Mouse (Mus musculus) layer of hippocampus, adult 9-10 months (tissue): Measurements from ENCODE around the gene Miga2.

Experiments
- DNase-seq: peaks from one replicate; pipeline ENCODE4 v3.0.0; 2022; ENCODE audit warnings: low spot score

Miga2 gene

GRCm38 (mm10) chr2:30358533-30359531 lies 5.2 kb upstream of the Miga2 start, which contains the start of gene Sh3glb2:
Gene Sh3glb2, minus strand, starts transcription at chr2:30359337.
- no peak for DNase-seq

GRCm38 (mm10) chr2:30360626-30361025 lies 3.4 kb upstream of the Miga2 start:
- DNase-seq, result no peak

- DNase-seq, result no peak
Measured at GRCm38 (mm10) chr2:30362865-30363264, 1.2 kb upstream of the Miga2 start.

- DNase-seq, result no peak
Measured at GRCm38 (mm10) chr2:30365281-30366069, 1.4 kb downstream of the Miga2 start.

- DNase-seq, result no peak
Measured at GRCm38 (mm10) chr2:30366203-30366602, 2.2 kb downstream of the Miga2 start.

GRCm38 (mm10) chr2:30371544-30371943 lies 7.5 kb downstream of the Miga2 start:
- no peak for DNase-seq

GRCm38 (mm10) chr2:30372726-30373125 lies 8.7 kb downstream of the Miga2 start:
- no peak for DNase-seq

- no peak for DNase-seq
Measured at GRCm38 (mm10) chr2:30375893-30376292, 11.9 kb downstream of the Miga2 start.

- no peak for DNase-seq
Measured at GRCm38 (mm10) chr2:30377721-30378120, 13.7 kb downstream of the Miga2 start.

- no peak for DNase-seq
Measured at GRCm38 (mm10) chr2:30379307-30379706, 15.3 kb downstream of the Miga2 start.

- DNase-seq, result no peak
Measured at GRCm38 (mm10) chr2:30380564-30381376, 16.7 kb downstream of the Miga2 start.

GRCm38 (mm10) chr2:30381377-30381725 lies 17.3 kb downstream of the Miga2 start:
- no peak for DNase-seq

- DNase-seq, result no peak
Measured at GRCm38 (mm10) chr2:30384814-30385213, 20.8 kb downstream of the Miga2 start.

GRCm38 (mm10) chr2:30385591-30385990 lies 21.6 kb downstream of the Miga2 start:
- DNase-seq, result no peak

GRCm38 (mm10) chr2:30386913-30387312 lies 22.9 kb downstream of the Miga2 start:
- no peak for DNase-seq

GRCm38 (mm10) chr2:30389000-30389399 lies 25.0 kb downstream of the Miga2 start:
- no peak for DNase-seq

- DNase-seq, result peak; percentile 96
Measured at GRCm38 (mm10) chr2:30392114-30392576, 28.1 kb downstream of the Miga2 start, which contains the start of gene Dolpp1. Gene Dolpp1, plus strand, starts transcription at chr2:30392254.

- no peak for DNase-seq
Measured at GRCm38 (mm10) chr2:30392577-30393369, 28.7 kb downstream of the Miga2 start.

GRCm38 (mm10) chr2:30393370-30393656 lies 29.3 kb downstream of the Miga2 start:
- no peak for DNase-seq

- no peak for DNase-seq
Measured at GRCm38 (mm10) chr2:30395757-30396156, 31.7 kb downstream of the Miga2 start.

GRCm38 (mm10) chr2:30396246-30396645 lies 32.2 kb downstream of the Miga2 start:
- DNase-seq, result no peak
